Mouse (Mus musculus) heart, postnatal 10 days (tissue): ENCODE data around the gene Nphp3. TPM values are rescaled to one million over a fixed set of nuclear protein-coding genes. Genes with fewer than 3 reads are reported as not detected.
A peak's percentile ranks its signal among the peaks of the same experiment; 100 is the strongest.

Source experiments
- DNase-seq, 2 experiments: peaks; one replicate each; pipeline ENCODE4 v3.0.0; 2021
- intact Hi-C: fragments of 180-260 bp; cut with DNase I; formaldehyde crosslinking; loops from one replicate; pipeline ENCODE4 v1.15.1; 2025
- total RNA-seq, 2 experiments: library from RNA; stranded (reverse); gene quantifications; 2 replicates each; pipeline ENCODE4 v1.2.3; 2021

The Nphp3 gene
- 1 to 10 TPM; 4.8 to 5.6 TPM for total RNA-seq

GRCm38 (mm10) chr9:104001921-104002859, at the start of gene Nphp3:
Nphp3 (plus strand) TSS chr9:104002544.
- DNase-seq: peak; percentile 99
- intact Hi-C loops: no loop called here

GRCm38 (mm10) chr9:103958722-103959121, 43.6 kb upstream of the Nphp3 start:
- intact Hi-C loops: no loop called here
- no peak for DNase-seq

- intact Hi-C loops: no loop called here
- no peak for DNase-seq
These were observed 42.4 kb upstream of the Nphp3 start for GRCm38 (mm10) chr9:103959989-103960388.

GRCm38 (mm10) chr9:103996496-103996895, 5.8 kb upstream of the Nphp3 start:
- intact Hi-C loops: loop anchor here (1.0 to 2.0 kb wide), 4 partner anchors 238 to 506 kb away; no protein-coding TSS in a partner anchor
- DNase-seq: peak; percentile 54 to 79

GRCm38 (mm10) chr9:104000601-104001000, 1.7 kb upstream of the Nphp3 start:
- no peak for DNase-seq
- intact Hi-C loops: no loop called here

GRCm38 (mm10) chr9:104002913-104003330, 578 bp downstream of the Nphp3 start:
- intact Hi-C loops: no loop called here

GRCm38 (mm10) chr9:104014526-104014925, 12.2 kb downstream of the Nphp3 start:
- DNase-seq: no peak
- intact Hi-C loops: no loop called here

More at GRCm38 (mm10) chr9:104002913-104003330, 578 bp downstream of the Nphp3 start:
- DNase-seq: no peak

GRCm38 (mm10) chr9:104021026-104021425, 18.7 kb downstream of the Nphp3 start:
- DNase-seq: no peak
- intact Hi-C loops: no loop called here

GRCm38 (mm10) chr9:104027186-104027585, 24.8 kb downstream of the Nphp3 start:
- intact Hi-C loops: no loop called here
- no peak for DNase-seq

- DNase-seq: no peak
- intact Hi-C loops: no loop called here
These were observed 27.5 kb downstream of the Nphp3 start for GRCm38 (mm10) chr9:104029861-104030260.

- intact Hi-C loops: no loop called here
- DNase-seq: no peak
These were observed 31.9 kb downstream of the Nphp3 start for GRCm38 (mm10) chr9:104034231-104034630.

- intact Hi-C loops: no loop called here
- DNase-seq: no peak
These were observed 32.4 kb downstream of the Nphp3 start for GRCm38 (mm10) chr9:104034718-104035117.

- intact Hi-C loops: no loop called here
- peak; percentile 67 to 82 for DNase-seq
These were observed 33.1 kb downstream of the Nphp3 start for GRCm38 (mm10) chr9:104035261-104036015.

GRCm38 (mm10) chr9:104038266-104038665, 35.9 kb downstream of the Nphp3 start:
- intact Hi-C loops: no loop called here
- DNase-seq: no peak

- intact Hi-C loops: no loop called here
- DNase-seq: no peak
These were observed 36.8 kb downstream of the Nphp3 start for GRCm38 (mm10) chr9:104039031-104039695.

- DNase-seq: no peak
- intact Hi-C loops: no loop called here
These were observed 37.4 kb downstream of the Nphp3 start for GRCm38 (mm10) chr9:104039742-104040141.

GRCm38 (mm10) chr9:104040362-104040761, 38.0 kb downstream of the Nphp3 start, which contains the start of gene Gm28305:
Gm28305 (plus strand) TSS chr9:104040662.
- DNase-seq: no peak
- intact Hi-C loops: no loop called here

- no peak for DNase-seq
- intact Hi-C loops: no loop called here
These were observed 41.3 kb downstream of the Nphp3 start for GRCm38 (mm10) chr9:104043676-104044075.

GRCm38 (mm10) chr9:104051028-104051427, 48.7 kb downstream of the Nphp3 start:
- intact Hi-C loops: no loop called here
- DNase-seq: no peak

GRCm38 (mm10) chr9:104062430-104063243, 60.3 kb downstream of the Nphp3 start, which contains the start of gene Uba5:
Uba5 (minus strand) TSS chr9:104063134.
- DNase-seq: no peak
- intact Hi-C loops: loop anchor here (2.0 kb wide), 1 partner anchor 58 kb away; no protein-coding TSS in a partner anchor
